Mouse (Mus musculus): ENCODE results near the gene Fam228b.

Fam228b gene

GRCm38 (mm10) chr12:4742183-4742582 lies 26.9 kb downstream of the Fam228b start:
- 93% methylated on average over 3 of the region's 3 CpGs for WGBS

- 62% methylated on average over 7 of the region's 7 CpGs for WGBS
Observed at GRCm38 (mm10) chr12:4740823-4741222, 28.2 kb downstream of the Fam228b start.

- WGBS: 94% methylated on average over 18 of the region's 18 CpGs
Observed at GRCm38 (mm10) chr12:4738031-4738576, 31.0 kb downstream of the Fam228b start, which contains the start of gene Fam228a. Gene Fam228a (minus strand): TSS chr12:4738430.

- WGBS: 78% methylated on average over 4 of the region's 4 CpGs
Observed at GRCm38 (mm10) chr12:4732332-4732731, 36.7 kb downstream of the Fam228b start.

GRCm38 (mm10) chr12:4731629-4732028 lies 37.4 kb downstream of the Fam228b start:
- WGBS: 89% methylated on average over 4 of the region's 4 CpGs

- whole genome bisulfite sequencing: 95% methylated on average over 3 of the region's 3 CpGs
Observed at GRCm38 (mm10) chr12:4729165-4729564, 39.9 kb downstream of the Fam228b start.

GRCm38 (mm10) chr12:4719762-4720754 lies 49.0 kb downstream of the Fam228b start:
- 77% methylated on average over 17 of the region's 17 CpGs for WGBS

- WGBS: 80% methylated on average over 13 of the region's 13 CpGs
Observed at GRCm38 (mm10) chr12:4719066-4719761, 49.9 kb downstream of the Fam228b start.

GRCm38 (mm10) chr12:4717417-4717816 lies 51.6 kb downstream of the Fam228b start:
- WGBS: 52% methylated on average over 7 of the region's 7 CpGs

GRCm38 (mm10) chr12:4715606-4716005 lies 53.5 kb downstream of the Fam228b start:
- WGBS: 93% methylated on average over 10 of the region's 10 CpGs

- 71% methylated on average over 4 of the region's 4 CpGs for WGBS
Observed at GRCm38 (mm10) chr12:4713361-4713760, 55.7 kb downstream of the Fam228b start.

GRCm38 (mm10) chr12:4709926-4710325 lies 59.1 kb downstream of the Fam228b start:
- 93% methylated on average over 7 of the region's 7 CpGs for WGBS

- 69% methylated on average over 8 of the region's 8 CpGs for WGBS
Observed at GRCm38 (mm10) chr12:4708881-4709604, 60.0 kb downstream of the Fam228b start.

- WGBS: 79% methylated on average over 4 of the region's 4 CpGs
Observed at GRCm38 (mm10) chr12:4708296-4708695, 60.8 kb downstream of the Fam228b start.

GRCm38 (mm10) chr12:4707488-4708017 lies 61.5 kb downstream of the Fam228b start:
- 93% methylated on average over 14 of the region's 14 CpGs for WGBS

GRCm38 (mm10) chr12:4706901-4707300 lies 62.2 kb downstream of the Fam228b start:
- 84% methylated on average over 10 of the region's 10 CpGs for WGBS

GRCm38 (mm10) chr12:4706175-4706574 lies 62.9 kb downstream of the Fam228b start:
- WGBS: 85% methylated on average over 5 of the region's 5 CpGs

GRCm38 (mm10) chr12:4705626-4706025 lies 63.4 kb downstream of the Fam228b start:
- WGBS: 84% methylated on average over 6 of the region's 6 CpGs

GRCm38 (mm10) chr12:4694534-4694933 lies 74.5 kb downstream of the Fam228b start:
- WGBS: 87% methylated on average over 1 of the region's 1 CpGs

- WGBS: 66% methylated on average over 3 of the region's 3 CpGs
Observed at GRCm38 (mm10) chr12:4691193-4691592, 77.9 kb downstream of the Fam228b start.
